Mouse (Mus musculus) granulocyte monocyte progenitor cell, adult 5-6 weeks (primary cell): ENCODE data around the gene Gdf11. TPM values are rescaled to one million over a fixed set of nuclear protein-coding genes. Genes with fewer than 3 reads are reported as not detected.

ENCODE experiments used
- ATAC-seq: replicated peaks from 2 replicates; pipeline ENCODE4 v1.8.0; 2016; ENCODE audit warnings: mild to moderate bottlenecking, moderate TSS enrichment, inconsistent platforms; ENCODE audit not compliant: poor library complexity, severe bottlenecking
- total RNA-seq, 2 experiments: library from RNA; stranded (forward) in 1 of 2; stranded (reverse) in 1 of 2; fragments of 200-712, 200-1000 nt in 1 of 2; fragments of >200 nt in 1 of 2; fragmentation: Nextera tagmentation in 1 of 2; gene quantifications; 2 replicates each; pipeline ENCODE4 v1.2.3; 2014 to 2017

Gene Gdf11
- total RNA-seq (2014; fragmentation: Nextera tagmentation) (0.21 TPM in 1 of 2 replicates, not detected in the other), total RNA-seq (2017) (0.15 TPM in 1 of 2 replicates, not detected in the other)

GRCm38 (mm10) chr10:128891296-128892094 is at the start of gene Gdf11:
Gene Gdf11 (minus strand): TSS chr10:128891718.
- ATAC-seq, result peak; percentile 25; the same call in 1 of the 2 replicates

- no peak for ATAC-seq
Measured at GRCm38 (mm10) chr10:128940475-128941061, 49.0 kb upstream of the Gdf11 start.

- ATAC-seq, result no peak
Measured at GRCm38 (mm10) chr10:128938974-128939373, 47.5 kb upstream of the Gdf11 start.

- ATAC-seq, result no peak
Measured at GRCm38 (mm10) chr10:128938457-128938856, 46.9 kb upstream of the Gdf11 start.

- no peak for ATAC-seq
Measured at GRCm38 (mm10) chr10:128937756-128938390, 46.4 kb upstream of the Gdf11 start.

- ATAC-seq, result no peak
Measured at GRCm38 (mm10) chr10:128935826-128936440, 44.4 kb upstream of the Gdf11 start.

- ATAC-seq, result no peak
Measured at GRCm38 (mm10) chr10:128934997-128935787, 43.7 kb upstream of the Gdf11 start.

GRCm38 (mm10) chr10:128933976-128934721 is 42.6 kb upstream of the Gdf11 start:
- peak; percentile 39 for ATAC-seq

GRCm38 (mm10) chr10:128933574-128933973 is 42.1 kb upstream of the Gdf11 start, which contains the start of gene Itga7:
Gene Itga7 (plus strand): TSS chr10:128933818.
- peak; percentile 71 for ATAC-seq

GRCm38 (mm10) chr10:128931441-128931840 is 39.9 kb upstream of the Gdf11 start:
- no peak for ATAC-seq

- no peak for ATAC-seq
Measured at GRCm38 (mm10) chr10:128929638-128930378, 38.3 kb upstream of the Gdf11 start.

- ATAC-seq, result no peak
Measured at GRCm38 (mm10) chr10:128928356-128928755, 36.8 kb upstream of the Gdf11 start.

- ATAC-seq, result peak; percentile 2; the same call in 1 of the 2 replicates
Measured at GRCm38 (mm10) chr10:128923935-128924334, 32.4 kb upstream of the Gdf11 start, which contains the start of gene Bloc1s1. Gene Bloc1s1 (minus strand): TSS chr10:128924035.

GRCm38 (mm10) chr10:128923013-128923691 is 31.6 kb upstream of the Gdf11 start:
- ATAC-seq, result peak; percentile 94

- ATAC-seq, result no peak
Measured at GRCm38 (mm10) chr10:128922822-128923012, 31.2 kb upstream of the Gdf11 start, which contains the start of gene Rdh5. Gene Rdh5 (minus strand): TSS chr10:128922888.

- no peak for ATAC-seq
Measured at GRCm38 (mm10) chr10:128921883-128922821, 30.6 kb upstream of the Gdf11 start.

GRCm38 (mm10) chr10:128921251-128921650 is 29.7 kb upstream of the Gdf11 start:
- ATAC-seq, result no peak
